Mouse (Mus musculus) cortical plate, adult 2 months (tissue): ENCODE data around the gene Ddi1.

ENCODE experiments used
- CTCF ChIP-seq: fragments of 200-500 bp; IDR thresholded peaks from 2 replicates; pipeline ENCODE4 v1.5.1; 2011; ENCODE audit warnings: mild to moderate bottlenecking, control low read depth, low read length; ENCODE audit not compliant: insufficient read depth; ENCODE audit errors: extremely low read depth
- POLR2A ChIP-seq: fragments of 200-500 bp; IDR thresholded peaks from 2 replicates; pipeline ENCODE4 v1.6.1; 2011; ENCODE audit warnings: mild to moderate bottlenecking, low read length, control low read depth; ENCODE audit not compliant: insufficient read depth; ENCODE audit errors: extremely low read depth

DNA sequence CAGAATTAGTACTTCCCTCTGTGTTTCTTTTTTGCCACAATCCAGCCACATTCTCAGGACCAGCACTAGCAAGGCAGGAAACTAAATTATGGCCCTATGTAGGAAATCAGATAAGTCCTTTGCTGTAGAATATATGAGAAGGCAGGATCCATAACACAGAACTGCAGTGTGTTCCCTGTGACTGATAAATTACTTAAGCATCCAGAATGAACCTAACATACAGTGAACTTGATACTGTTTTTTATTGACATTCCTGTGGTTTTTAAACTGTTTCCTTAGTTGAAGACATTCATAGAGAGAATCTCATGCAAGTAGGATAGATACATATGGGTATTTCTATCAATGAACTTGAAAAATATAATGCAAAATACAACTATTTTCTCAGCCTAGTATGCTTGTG is 7.9 kb upstream of the Ddi1 start:
- TF ChIP-seq POLR2A, result no peak
- TF ChIP-seq CTCF, result no peak
